Mouse (Mus musculus) heart, adult 2 months (tissue): ENCODE data around the gene Sox13.

Source experiments
- EP300 ChIP-seq: fragments of 200-500 bp; IDR thresholded peaks from 2 replicates; pipeline ENCODE4 v1.6.1; 2011; ENCODE audit warnings: low read depth, low read length, control low read depth; ENCODE audit not compliant: insufficient read depth
- POLR2A ChIP-seq: fragments of 200-500 bp; IDR thresholded peaks from 2 replicates; pipeline ENCODE4 v1.6.1; 2011; ENCODE audit warnings: mild to moderate bottlenecking, low read depth, low read length, control low read depth; ENCODE audit not compliant: insufficient read depth

- TF ChIP-seq POLR2A, result peak; percentile 44; the same call in 1 of the 2 replicates
- peak; percentile 47; the same call in 1 of the 2 replicates for TF ChIP-seq EP300
These were observed 27.8 kb upstream of the Sox13 start for GRCm38 (mm10) chr1:133451869-133452563.
